Mouse (Mus musculus): ENCODE measurements around the gene Pnrc2.

Pnrc2 gene

GRCm38 (mm10) chr4:135895071-135895571 is 21.5 kb upstream of the Pnrc2 start, which contains the start of gene Cnr2:
TSS of gene Cnr2 (plus strand) at chr4:135895394.
- no peak for ATAC-seq (ENCODE audit: insufficient number of reproducible peaks, low FRiP score, low TSS enrichment)

GRCm38 (mm10) chr4:135892884-135893283 is 19.2 kb upstream of the Pnrc2 start:
- ATAC-seq (ENCODE audit: insufficient number of reproducible peaks, low FRiP score, low TSS enrichment): no peak

- no peak for ATAC-seq (ENCODE audit: insufficient number of reproducible peaks, low FRiP score, low TSS enrichment)
These were observed 17.9 kb upstream of the Pnrc2 start for GRCm38 (mm10) chr4:135891539-135891938.

DNA sequence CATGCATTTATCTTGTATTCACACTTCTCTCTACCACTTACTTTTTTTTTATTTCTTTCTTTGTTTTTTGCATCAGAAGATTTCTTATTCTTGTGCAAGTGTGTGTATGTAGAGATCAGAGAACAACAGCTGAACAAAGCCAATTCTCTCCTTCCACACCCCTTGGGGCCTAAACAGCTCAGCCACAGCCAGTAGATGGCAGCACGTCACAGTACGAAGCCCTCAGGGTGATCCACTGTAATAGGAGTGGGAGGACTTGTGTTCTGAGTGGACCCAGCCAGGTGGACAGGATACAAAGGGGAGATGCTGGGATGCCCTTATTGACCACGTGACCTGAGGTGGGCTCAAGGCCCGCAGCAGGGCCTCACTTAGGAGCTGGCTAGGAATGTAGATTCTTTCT is 16.2 kb upstream of the Pnrc2 start:
- ATAC-seq (ENCODE audit: insufficient number of reproducible peaks, low FRiP score, low TSS enrichment): no peak; the same call in 1 of the 2 replicates

DNA sequence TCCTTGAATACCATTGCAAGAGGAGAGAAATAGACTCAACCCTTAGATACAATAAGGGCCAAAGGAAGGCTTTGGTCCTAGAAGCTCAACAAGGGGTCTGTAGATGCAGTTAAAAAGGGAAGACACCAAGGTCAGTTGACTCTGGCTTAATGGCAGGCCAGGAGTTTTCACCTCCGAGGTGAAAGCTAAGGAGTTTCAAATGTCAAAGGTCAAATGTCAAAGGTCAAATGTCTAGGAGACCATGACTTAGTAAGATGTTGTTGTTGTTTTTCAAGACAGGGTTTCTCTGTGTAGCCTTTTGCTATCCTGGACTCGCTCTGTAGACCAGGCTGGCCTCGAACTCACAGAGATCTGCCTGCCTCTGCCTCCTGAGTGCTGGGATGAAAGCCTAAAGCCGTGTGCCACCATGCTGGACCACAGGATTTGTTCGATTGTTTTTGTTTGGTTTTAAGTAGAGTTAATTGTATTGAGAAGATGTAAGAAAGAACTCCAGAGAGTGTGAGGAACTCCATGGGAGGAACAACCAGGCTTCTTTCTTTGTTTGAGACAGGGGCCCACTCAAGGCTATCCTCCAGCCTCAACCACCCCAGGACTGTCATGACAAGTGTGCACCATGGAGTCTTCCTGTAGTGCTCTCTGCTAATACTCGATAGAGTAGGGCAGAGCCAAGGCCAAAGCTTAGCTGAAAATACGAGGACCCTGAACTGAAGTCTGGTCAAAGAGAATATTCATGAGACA is 15.7 kb upstream of the Pnrc2 start:
- ATAC-seq (ENCODE audit: insufficient number of reproducible peaks, low FRiP score, low TSS enrichment): no peak

- no peak for ATAC-seq (ENCODE audit: insufficient number of reproducible peaks, low FRiP score, low TSS enrichment)
These were observed 14.9 kb upstream of the Pnrc2 start for GRCm38 (mm10) chr4:135888448-135889057.

DNA sequence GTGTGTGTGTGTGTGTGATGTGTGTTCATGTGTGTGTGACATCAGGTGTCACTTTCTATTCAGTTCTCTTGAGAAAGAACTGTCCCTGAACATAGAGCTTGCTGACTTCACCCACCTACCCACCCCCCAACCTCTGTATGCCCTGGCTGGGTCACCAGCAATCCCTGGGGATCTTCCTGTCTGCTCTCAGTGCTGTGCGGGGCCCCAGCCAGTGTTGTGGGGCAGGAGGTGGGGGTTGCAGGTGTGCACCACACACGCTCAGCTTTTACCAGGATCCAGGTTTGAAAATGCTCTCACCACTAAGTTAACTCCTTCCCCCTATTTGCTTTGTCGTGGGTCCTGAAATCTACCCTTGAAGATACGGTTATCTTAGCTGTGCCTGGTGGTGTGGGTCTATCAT is 12.5 kb upstream of the Pnrc2 start:
- ATAC-seq (ENCODE audit: insufficient number of reproducible peaks, low FRiP score, low TSS enrichment): no peak

DNA sequence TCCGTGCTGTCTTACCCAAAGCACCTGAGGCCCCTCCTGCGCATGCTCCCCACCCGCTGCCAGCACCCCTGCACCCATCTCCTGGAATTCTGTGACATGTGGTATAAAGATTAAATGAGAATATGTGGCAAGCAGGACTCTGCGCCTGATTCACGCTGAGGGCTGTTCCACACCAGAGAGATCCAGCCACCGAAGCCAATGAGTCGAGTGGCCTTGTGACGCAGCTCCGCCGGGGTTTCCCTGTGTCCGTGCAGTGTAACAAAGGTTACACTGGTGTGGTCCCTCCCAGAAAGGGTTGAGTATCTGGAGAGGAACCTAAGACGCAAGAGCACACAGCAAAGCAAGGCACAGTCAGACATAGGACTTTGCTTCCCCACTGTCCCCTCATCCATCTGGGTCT is 12.0 kb upstream of the Pnrc2 start:
- ATAC-seq (ENCODE audit: insufficient number of reproducible peaks, low FRiP score, low TSS enrichment): no peak

GRCm38 (mm10) chr4:135884531-135884930 is 10.9 kb upstream of the Pnrc2 start:
- ATAC-seq (ENCODE audit: insufficient number of reproducible peaks, low FRiP score, low TSS enrichment): no peak

DNA sequence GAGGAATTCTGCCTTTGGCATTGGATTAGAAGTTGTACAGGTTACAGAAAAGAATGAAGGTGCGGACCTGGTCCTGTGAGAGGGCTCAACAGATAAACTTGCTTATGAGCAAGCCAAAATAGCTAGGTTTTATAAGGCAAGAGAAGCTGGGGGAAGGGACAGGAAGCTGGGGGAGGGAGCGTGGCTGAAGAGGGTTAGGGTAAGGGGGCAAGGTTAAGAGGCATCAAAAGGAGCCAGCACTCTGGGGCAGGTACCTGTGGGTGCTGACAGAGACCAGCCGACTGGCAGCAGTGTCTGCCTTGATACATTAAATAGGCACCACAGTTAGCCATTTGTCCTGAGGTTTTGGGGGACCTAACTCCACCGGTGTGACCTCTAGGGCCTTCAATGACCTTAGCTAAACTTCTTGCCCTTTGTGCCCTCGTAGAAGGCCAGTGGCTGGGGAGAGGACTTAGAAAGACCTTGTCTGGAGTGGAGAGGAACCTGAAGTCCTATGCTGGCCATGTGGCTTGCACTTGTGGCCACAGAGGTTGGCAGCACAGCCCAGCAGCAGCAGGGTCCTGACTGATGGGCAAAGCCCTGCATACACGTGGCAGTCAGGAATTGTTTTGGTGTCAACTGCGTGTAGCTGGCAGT is 10.3 kb upstream of the Pnrc2 start:
- ATAC-seq (ENCODE audit: insufficient number of reproducible peaks, low FRiP score, low TSS enrichment): no peak

GRCm38 (mm10) chr4:135883401-135883851 is 9.8 kb upstream of the Pnrc2 start:
- ATAC-seq (ENCODE audit: insufficient number of reproducible peaks, low FRiP score, low TSS enrichment): no peak

GRCm38 (mm10) chr4:135882023-135882422 is 8.4 kb upstream of the Pnrc2 start:
- no peak for ATAC-seq (ENCODE audit: insufficient number of reproducible peaks, low FRiP score, low TSS enrichment)

- no peak for ATAC-seq (ENCODE audit: insufficient number of reproducible peaks, low FRiP score, low TSS enrichment)
These were observed 6.9 kb upstream of the Pnrc2 start for GRCm38 (mm10) chr4:135880576-135880975.

- no peak for ATAC-seq (ENCODE audit: insufficient number of reproducible peaks, low FRiP score, low TSS enrichment)
These were observed 6.4 kb upstream of the Pnrc2 start for GRCm38 (mm10) chr4:135880018-135880417.

DNA sequence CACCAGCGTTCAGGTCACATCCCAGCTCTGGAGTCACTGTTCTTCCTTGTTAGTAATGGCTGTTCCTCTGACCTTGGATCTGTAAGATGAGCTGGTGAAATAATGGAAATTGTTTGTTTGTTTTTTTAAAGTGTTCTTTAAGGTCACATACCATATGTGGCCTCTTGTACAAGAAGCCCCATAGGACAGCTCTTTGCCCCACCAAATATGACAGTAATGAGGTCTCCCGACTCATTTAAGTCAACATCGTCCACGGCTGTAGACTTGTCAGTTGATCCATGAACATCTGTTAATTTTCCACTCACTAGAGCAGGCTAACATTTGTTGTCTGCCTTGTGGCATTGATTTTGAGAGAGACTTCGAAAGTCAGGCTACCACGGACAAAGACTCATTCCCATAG is 5.4 kb upstream of the Pnrc2 start:
- ATAC-seq (ENCODE audit: insufficient number of reproducible peaks, low FRiP score, low TSS enrichment): no peak

DNA sequence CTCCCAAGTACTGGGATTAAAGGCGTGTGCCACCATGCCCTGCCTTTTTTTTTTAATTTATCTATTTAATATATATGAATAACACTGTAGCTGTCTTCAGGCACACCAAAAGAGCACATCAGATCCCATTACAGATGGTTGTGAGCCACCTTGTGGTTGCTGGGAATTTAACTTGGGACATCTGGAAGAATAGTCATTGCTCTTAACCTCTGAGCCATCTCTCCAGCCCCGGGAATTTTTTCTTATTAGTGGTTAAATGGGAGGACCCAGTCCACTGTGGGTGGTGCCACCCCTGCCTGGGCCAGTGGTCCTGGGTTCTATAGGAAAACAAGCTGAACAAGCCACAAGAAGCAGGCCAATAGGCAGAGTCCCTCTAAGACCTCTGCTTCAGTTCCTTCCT is 4.1 kb upstream of the Pnrc2 start:
- no peak for ATAC-seq (ENCODE audit: insufficient number of reproducible peaks, low FRiP score, low TSS enrichment)

DNA sequence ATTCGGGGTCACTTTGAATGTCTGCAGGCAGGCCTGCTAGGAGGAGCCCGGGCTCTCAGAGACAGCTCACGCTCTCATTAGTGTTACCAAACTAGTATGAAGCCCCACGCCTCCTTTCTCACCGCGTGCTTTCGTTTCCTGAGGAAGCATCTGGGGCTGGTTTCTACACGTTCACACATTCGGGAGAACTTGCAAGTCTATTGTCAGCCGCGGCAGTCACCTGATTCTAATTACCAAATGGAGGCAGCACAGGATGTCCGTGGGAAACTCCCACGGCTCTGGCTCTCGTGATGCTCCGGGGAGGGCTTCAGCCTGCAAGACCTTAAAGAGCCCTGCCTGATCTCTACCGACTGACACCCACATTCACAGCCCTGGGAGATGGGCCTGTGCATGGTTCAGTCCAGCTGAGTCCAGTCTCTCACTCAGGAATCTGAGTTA is 3.0 kb upstream of the Pnrc2 start:
- ATAC-seq (ENCODE audit: insufficient number of reproducible peaks, low FRiP score, low TSS enrichment): no peak

GRCm38 (mm10) chr4:135875991-135876582 is 2.4 kb upstream of the Pnrc2 start:
- ATAC-seq (ENCODE audit: insufficient number of reproducible peaks, low FRiP score, low TSS enrichment): no peak

- ATAC-seq (ENCODE audit: insufficient number of reproducible peaks, low FRiP score, low TSS enrichment): no peak
These were observed 1.9 kb upstream of the Pnrc2 start for GRCm38 (mm10) chr4:135875546-135875945.

GRCm38 (mm10) chr4:135874564-135875535 is 1.2 kb upstream of the Pnrc2 start:
- ATAC-seq (ENCODE audit: insufficient number of reproducible peaks, low FRiP score, low TSS enrichment): no peak

Data from cerebellum, adult (tissue).